Mouse (Mus musculus) spleen, adult 2 months (tissue): Measurements from ENCODE around the gene Rab25.

Experiments
- CTCF ChIP-seq: fragments of 200-500 bp; IDR thresholded peaks from 2 replicates; pipeline ENCODE4 v1.5.1; 2011; ENCODE audit warnings: mild to moderate bottlenecking, inconsistent platforms; ENCODE audit not compliant: insufficient read depth, insufficient read length, insufficient replicate concordance; ENCODE audit errors: extremely low read depth
- POLR2A ChIP-seq: fragments of 200-500 bp; IDR thresholded peaks from 2 replicates; pipeline ENCODE4 v1.6.1; 2011; ENCODE audit warnings: low read depth, low read length, inconsistent platforms

- TF ChIP-seq CTCF (no peak), POLR2A (no peak)
Observed at GRCm38 (mm10) chr3:88543651-88544410, 4.3 kb downstream of the Rab25 start.
